Mouse (Mus musculus): ENCODE measurements around the gene Ccr6.

- TF ChIP-seq KAT2A (IDR thresholded peaks at IDR 0.05; ENCODE audit: insufficient replicate concordance, low read length) (no peak), GABPA (IDR thresholded peaks at IDR 0.05; ENCODE audit: insufficient replicate concordance, low read depth, low read length) (no peak), CTCF (conservative IDR thresholded peaks at IDR 0.05 in 1 of 2, IDR thresholded peaks at IDR 0.05 in 1 of 2; ENCODE audit: low read depth in 2 of 2, low read length in 2 of 2) (peak in 1 of 2 experiments; percentile 62; a peak in 3 of 4 replicates), USF1 (IDR thresholded peaks at IDR 0.05; ENCODE audit: low read depth, low read length) (no peak), EP300 (IDR thresholded peaks at IDR 0.05; ENCODE audit: low read length) (no peak), MEF2A (IDR thresholded peaks at IDR 0.05; ENCODE audit: borderline replicate concordance, low read depth, low read length) (no peak)
Measured at GRCm38 (mm10) chr17:8197652-8198051, 38.2 kb upstream of the Ccr6 start.

Measured in CH12.LX (cell line).